Mouse (Mus musculus) midbrain, embryonic 14.5 days (tissue): ENCODE results near the gene Pibf1. TPM values are rescaled to one million over a fixed set of nuclear protein-coding genes. Genes with fewer than 3 reads are reported as not detected.
A peak's percentile ranks its signal among the peaks of the same experiment; 100 is the strongest.

Experiments
- ATAC-seq: fragments of 200-750 bp; cut with Nextera tagmentation; 2 replicates; pipeline ENCODE4 v1.8.0; 2017; ENCODE audit warnings: moderate number of reproducible peaks, moderate library complexity; ENCODE audit not compliant: low FRiP score, low TSS enrichment
- DNase-seq: peaks from one replicate; pipeline ENCODE4 v3.0.0-alpha.2; 2015
- H3K27ac ChIP-seq: fragments of 300-500 bp; sonication (generic); replicated peaks from 2 replicates; pipeline ENCODE4 v1.5.1; 2014; ENCODE audit warnings: mild to moderate bottlenecking, low read depth, low read length, moderate library complexity
- H3K27me3 ChIP-seq: fragments of 300-500 bp; sonication (generic); 2 replicates; pipeline ENCODE4 v1.6.1; 2014; ENCODE audit warnings: low read length, control low read depth, mixed read lengths; ENCODE audit not compliant: control insufficient read depth, insufficient read depth
- H3K36me3 ChIP-seq: fragments of 300-500 bp; sonication (generic); 2 replicates; pipeline ENCODE4 v1.6.1; 2014; ENCODE audit warnings: low read length, control low read depth; ENCODE audit not compliant: control insufficient read depth, insufficient read depth
- H3K4me1 ChIP-seq: fragments of 300-500 bp; sonication (generic); 2 replicates; pipeline ENCODE4 v1.6.1; 2014; ENCODE audit warnings: mild to moderate bottlenecking, antibody characterized with exemption, low read length, control low read depth; ENCODE audit not compliant: control insufficient read depth, insufficient read depth
- H3K4me2 ChIP-seq: fragments of 300-500 bp; sonication (generic); 2 replicates; pipeline ENCODE4 v1.6.1; 2014; ENCODE audit warnings: mild to moderate bottlenecking, low read length, moderate library complexity
- H3K4me3 ChIP-seq: fragments of 300-500 bp; sonication (generic); replicated peaks from 2 replicates; pipeline ENCODE4 v1.5.1; 2014; ENCODE audit warnings: low read depth, low read length
- H3K9ac ChIP-seq: fragments of 300-500 bp; sonication (generic); replicated peaks from 2 replicates; pipeline ENCODE4 v1.6.1; 2014; ENCODE audit warnings: mild to moderate bottlenecking, low read length, moderate library complexity
- H3K9me3 ChIP-seq: fragments of 300-500 bp; sonication (generic); 2 replicates; pipeline ENCODE4 v1.6.1; 2016; ENCODE audit warnings: low read length, control low read depth, mixed read lengths; ENCODE audit not compliant: control insufficient read depth
- WGBS: fragments of 180-500 bp; shearing (Covaris S2); extraction: QIAGEN DNeasy Blood & Tissue Kit; methylation state at CpG from one replicate; pipeline ENCODE4 v1.1.7; 2014; 5-methylcytosine and 5-hydroxymethylcytosine counted together
- polyA plus RNA-seq: library from polyadenylated mRNA; unstranded; fragments of >200 nt; fragmentation: Nextera tagmentation; extraction: Ambion mirVana; gene quantifications from 2 replicates; pipeline ENCODE4 v1.2.1, GENCODE M21; 2014

The Pibf1 gene
- polyA plus RNA-seq: 18.5 and 19.3 TPM in 2 replicates

- Histone ChIP-seq H3K36me3 (peaks cover 40% of the 10 kb centered on the region), H3K9me3 (no peaks in the 10 kb centered on the region), H3K27ac (peak within 1 kb of the TSS; percentile 82), H3K9ac (peak within 1 kb of the TSS; percentile 93), H3K27me3 (no peaks in the 10 kb centered on the region), H3K4me2 (peak within 1 kb of the TSS; percentile 66), H3K4me3 (peak within 1 kb of the TSS; percentile 94), H3K4me1 (peaks cover 7% of the 10 kb centered on the region)
- DNase-seq: peak; percentile 100
- ATAC-seq: peak; percentile 100
- under 1% methylated on average over 73 of the region's 73 CpGs for WGBS
Measured at GRCm38 (mm10) chr14:99099267-99099966, at the start of gene Pibf1, which contains the start of gene Dis3. Gene Pibf1 (plus strand): TSS chr14:99099424. Gene Dis3 (minus strand): TSS chr14:99099770.

- ATAC-seq: no peak
- Histone ChIP-seq H3K4me2 (no peak overlapping the region), H3K4me1 (no peaks in the 10 kb centered on the region), H3K27ac (no peak overlapping the region), H3K36me3 (peaks cover 20% of the 10 kb centered on the region), H3K4me3 (no peak overlapping the region), H3K9ac (no peak overlapping the region), H3K9me3 (no peaks in the 10 kb centered on the region), H3K27me3 (no peaks in the 10 kb centered on the region)
- no peak for DNase-seq
- 90% methylated on average over 7 of the region's 7 CpGs for WGBS
Measured at GRCm38 (mm10) chr14:99058959-99059586, 40.2 kb upstream of the Pibf1 start.

DNA sequence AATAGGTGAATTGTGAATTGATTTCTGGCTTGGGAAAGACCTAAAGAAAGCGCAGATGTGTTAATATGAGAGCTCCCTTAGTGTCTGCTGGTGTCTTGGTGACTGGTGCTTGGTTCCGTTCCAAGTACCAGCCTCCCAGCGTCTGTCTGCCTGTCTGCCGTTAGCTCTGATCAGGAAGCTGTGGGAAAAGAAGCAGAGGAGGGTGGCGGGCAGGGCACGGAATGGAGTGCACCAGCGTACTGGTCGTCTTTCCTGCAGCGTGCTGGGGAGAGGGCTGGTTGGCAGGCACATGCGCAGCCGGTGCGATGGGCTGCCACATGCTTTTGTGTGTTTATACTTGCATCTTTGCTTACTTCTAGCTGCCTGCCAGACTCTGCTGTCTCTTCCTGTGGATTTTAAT is 38.6 kb upstream of the Pibf1 start:
- ATAC-seq (no peak), DNase-seq (no peak)
- no peak overlapping the region for H3K27ac ChIP-seq
- H3K4me3 ChIP-seq: no peak overlapping the region
- peaks cover 20% of the 10 kb centered on the region for H3K36me3 ChIP-seq
- H3K9ac ChIP-seq: no peak overlapping the region
- no peak overlapping the region for H3K4me2 ChIP-seq
- no peaks in the 10 kb centered on the region for H3K4me1 ChIP-seq
- no peaks in the 10 kb centered on the region for H3K9me3 ChIP-seq
- WGBS: 94% methylated on average over 12 of the region's 12 CpGs
- H3K27me3 ChIP-seq: no peaks in the 10 kb centered on the region

- Histone ChIP-seq H3K36me3 (peaks cover 18% of the 10 kb centered on the region), H3K4me3 (no peak overlapping the region), H3K27me3 (no peaks in the 10 kb centered on the region), H3K9me3 (no peaks in the 10 kb centered on the region), H3K9ac (no peak overlapping the region), H3K4me2 (no peak overlapping the region), H3K27ac (no peak overlapping the region), H3K4me1 (no peaks in the 10 kb centered on the region)
- DNase-seq (no peak), ATAC-seq (no peak)
- WGBS: 96% methylated on average over 2 of the region's 2 CpGs
Measured at GRCm38 (mm10) chr14:99063091-99063490, 36.1 kb upstream of the Pibf1 start.

- no peaks in the 10 kb centered on the region for H3K27me3 ChIP-seq
- H3K4me1 ChIP-seq: no peaks in the 10 kb centered on the region
- H3K27ac ChIP-seq: no peak overlapping the region
- DNase-seq (no peak), ATAC-seq (no peak)
- no peak overlapping the region for H3K4me3 ChIP-seq
- no peak overlapping the region for H3K9ac ChIP-seq
- WGBS: 88% methylated on average over 4 of the region's 4 CpGs
- no peak overlapping the region for H3K4me2 ChIP-seq
- H3K36me3 ChIP-seq: peaks cover 20% of the 10 kb centered on the region
- no peaks in the 10 kb centered on the region for H3K9me3 ChIP-seq
Measured at GRCm38 (mm10) chr14:99071146-99071545, 28.1 kb upstream of the Pibf1 start.

GRCm38 (mm10) chr14:99088947-99089346 is 10.3 kb upstream of the Pibf1 start:
- no peaks in the 10 kb centered on the region for H3K4me1 ChIP-seq
- H3K4me2 ChIP-seq: no peak overlapping the region
- no peak overlapping the region for H3K27ac ChIP-seq
- no peaks in the 10 kb centered on the region for H3K27me3 ChIP-seq
- no peak for DNase-seq
- H3K36me3 ChIP-seq: peaks cover 75% of the 10 kb centered on the region
- H3K9ac ChIP-seq: no peak overlapping the region
- no peaks in the 10 kb centered on the region for H3K9me3 ChIP-seq
- H3K4me3 ChIP-seq: no peak overlapping the region
- ATAC-seq: no peak
- WGBS: 94% methylated on average over 7 of the region's 7 CpGs

DNA sequence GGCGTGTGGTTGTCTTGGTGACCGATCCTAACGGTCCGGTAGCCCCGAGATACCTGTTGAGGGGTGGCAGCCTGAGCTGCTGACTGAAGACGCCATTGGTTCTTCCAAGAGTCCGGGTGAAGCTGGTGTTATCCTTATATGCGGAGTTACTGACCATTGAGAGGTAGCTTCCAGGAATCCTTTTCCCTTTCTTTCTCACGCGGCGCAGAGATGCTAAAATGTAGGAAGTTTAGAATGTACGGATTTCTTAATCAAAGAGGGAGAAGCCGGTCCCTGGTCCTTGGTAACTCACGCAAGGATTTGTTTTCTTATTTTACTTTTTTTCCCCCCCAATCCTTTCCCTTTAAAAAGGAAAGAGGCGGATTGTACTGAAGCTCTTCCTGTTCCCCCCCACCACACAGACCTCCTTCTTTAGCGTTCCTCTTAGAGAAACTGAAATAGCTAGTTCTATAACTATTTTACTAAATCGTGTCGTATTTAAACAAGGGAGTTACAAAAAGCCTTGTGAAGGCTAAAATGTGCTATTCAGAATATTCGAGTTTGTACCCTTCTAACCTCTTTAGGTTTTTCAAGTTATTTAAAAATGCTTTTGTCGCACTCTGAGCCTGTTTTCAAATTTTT is 853 bp downstream of the Pibf1 start:
- H3K4me3 ChIP-seq: peak overlapping the region; percentile 94
- no peak for ATAC-seq
- no peaks in the 10 kb centered on the region for H3K27me3 ChIP-seq
- H3K4me2 ChIP-seq: peak overlapping the region; percentile 66
- no peaks in the 10 kb centered on the region for H3K9me3 ChIP-seq
- H3K36me3 ChIP-seq: peaks cover 41% of the 10 kb centered on the region
- H3K9ac ChIP-seq: peak overlapping the region; percentile 93
- WGBS: 7% methylated on average over 20 of the region's 20 CpGs
- H3K4me1 ChIP-seq: peaks cover 7% of the 10 kb centered on the region
- no peak for DNase-seq
- H3K27ac ChIP-seq: no peak overlapping the region

- WGBS: 95% methylated on average over 4 of the region's 4 CpGs
- DNase-seq (no peak), ATAC-seq (no peak)
- Histone ChIP-seq H3K36me3 (peaks cover 41% of the 10 kb centered on the region), H3K27me3 (no peaks in the 10 kb centered on the region), H3K4me3 (no peak overlapping the region), H3K4me1 (peaks cover 7% of the 10 kb centered on the region), H3K27ac (no peak overlapping the region), H3K9me3 (no peaks in the 10 kb centered on the region), H3K4me2 (no peak overlapping the region), H3K9ac (no peak overlapping the region)
Measured at GRCm38 (mm10) chr14:99103050-99103449, 3.8 kb downstream of the Pibf1 start.
